Mouse (Mus musculus): Measurements from ENCODE around the gene Dnajb7. TPM values are rescaled to one million over a fixed set of nuclear protein-coding genes. Genes with fewer than 3 reads are reported as not detected.

Dnajb7 gene
- not detected for total RNA-seq (2021)
- long read RNA-seq, experiment 1, result 0 reads
- long read RNA-seq, experiment 2, result 0 reads

GRCm38 (mm10) chr15:81408199-81408598 lies at the start of gene Dnajb7:
Gene Dnajb7, minus strand, starts transcription at chr15:81408299.
- DNase-seq, result no peak

DNA sequence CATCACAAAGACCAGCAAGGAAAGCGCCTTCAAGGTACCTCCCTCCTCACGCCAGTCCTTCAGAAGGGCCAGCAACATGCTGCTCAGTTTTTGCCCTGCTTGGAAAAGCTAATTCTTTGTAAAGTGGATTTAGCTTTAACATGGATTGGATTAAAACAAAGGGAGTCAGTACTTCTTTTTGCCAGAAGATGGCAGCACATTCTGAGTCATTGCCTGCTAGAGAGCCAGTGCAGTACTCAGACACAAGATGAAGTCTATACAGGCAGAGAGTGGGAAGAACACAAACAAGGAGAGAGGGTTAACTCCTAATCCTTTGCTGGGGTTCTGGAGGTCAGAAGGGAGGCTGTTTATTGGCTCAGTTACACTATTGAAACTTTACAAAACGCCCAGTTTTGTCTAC lies 40.4 kb upstream of the Dnajb7 start:
- peak; percentile 40 for DNase-seq

GRCm38 (mm10) chr15:81439236-81439635 lies 31.1 kb upstream of the Dnajb7 start:
- DNase-seq, result no peak

- DNase-seq, result no peak
These were observed 30.2 kb upstream of the Dnajb7 start for GRCm38 (mm10) chr15:81438345-81438744.

GRCm38 (mm10) chr15:81431195-81431594 lies 23.1 kb upstream of the Dnajb7 start:
- DNase-seq, result no peak

- DNase-seq, result no peak
These were observed 19.8 kb upstream of the Dnajb7 start for GRCm38 (mm10) chr15:81427947-81428346.

GRCm38 (mm10) chr15:81425311-81425710 lies 17.2 kb upstream of the Dnajb7 start:
- DNase-seq, result no peak

- DNase-seq, result no peak
These were observed 14.1 kb upstream of the Dnajb7 start for GRCm38 (mm10) chr15:81422156-81422681.

- DNase-seq, result no peak
These were observed 13.4 kb upstream of the Dnajb7 start for GRCm38 (mm10) chr15:81421454-81421853.

GRCm38 (mm10) chr15:81418065-81418464 lies 10.0 kb upstream of the Dnajb7 start:
- DNase-seq, result no peak

DNA sequence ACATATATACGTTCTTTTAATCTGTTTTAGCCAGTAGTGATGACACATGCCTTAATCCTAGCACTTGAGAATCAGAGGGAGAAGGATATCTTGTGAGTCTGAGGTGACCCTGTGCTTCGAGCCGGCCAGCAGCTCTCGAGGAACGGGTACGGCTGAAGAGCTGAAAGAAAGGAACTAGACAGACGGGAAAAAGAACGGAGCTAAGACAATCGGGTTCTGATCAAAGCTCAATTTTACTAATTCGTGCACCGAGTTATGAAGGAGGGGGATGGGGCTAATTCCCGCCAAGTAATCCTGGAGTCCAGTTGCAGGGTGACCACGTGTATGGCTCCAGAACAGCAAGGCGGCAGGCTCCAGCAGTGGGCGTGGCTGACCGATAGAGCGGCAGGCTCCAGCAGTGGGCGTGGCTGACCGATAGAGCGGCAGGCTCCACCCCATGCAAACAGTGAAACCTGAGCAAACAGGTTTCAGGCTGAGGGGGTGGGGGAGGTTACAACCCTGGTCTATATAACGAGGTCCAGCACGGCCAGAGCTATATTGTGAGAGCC lies 8.7 kb upstream of the Dnajb7 start:
- peak; percentile 54 for DNase-seq

GRCm38 (mm10) chr15:81405008-81405407 lies 3.1 kb downstream of the Dnajb7 start:
- no peak for DNase-seq

- peak; percentile 99 for DNase-seq
These were observed 8.3 kb downstream of the Dnajb7 start, which contains the start of the genes St13 and Xpnpep3 for GRCm38 (mm10) chr15:81399638-81400315. Gene St13, minus strand, starts transcription at chr15:81400077. Gene Xpnpep3, plus strand, starts transcription at chr15:81400138.

GRCm38 (mm10) chr15:81399297-81399637 lies 8.8 kb downstream of the Dnajb7 start:
- DNase-seq, result no peak

DNA sequence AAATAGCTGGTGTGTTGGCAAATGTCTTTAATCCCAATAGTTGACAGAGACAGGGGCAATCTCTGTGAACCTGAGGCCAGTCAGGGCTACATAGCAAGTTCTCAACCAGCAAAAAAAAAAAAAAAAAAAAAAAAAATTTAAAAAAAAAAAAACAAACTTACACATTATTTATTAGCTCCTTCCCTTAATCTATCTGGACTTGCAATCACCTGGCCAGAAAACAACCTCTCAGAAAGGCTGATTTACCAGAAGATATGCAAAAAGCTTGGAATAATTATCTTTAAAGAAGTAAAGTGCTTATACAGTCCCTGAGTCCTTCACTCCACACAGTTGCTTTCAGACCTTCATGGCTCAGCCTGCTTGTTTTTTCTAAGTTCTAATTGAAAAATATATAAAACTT lies 9.9 kb downstream of the Dnajb7 start:
- no peak for DNase-seq

GRCm38 (mm10) chr15:81394211-81394915 lies 13.7 kb downstream of the Dnajb7 start:
- DNase-seq, result no peak

GRCm38 (mm10) chr15:81392997-81393396 lies 15.1 kb downstream of the Dnajb7 start:
- no peak for DNase-seq

DNA sequence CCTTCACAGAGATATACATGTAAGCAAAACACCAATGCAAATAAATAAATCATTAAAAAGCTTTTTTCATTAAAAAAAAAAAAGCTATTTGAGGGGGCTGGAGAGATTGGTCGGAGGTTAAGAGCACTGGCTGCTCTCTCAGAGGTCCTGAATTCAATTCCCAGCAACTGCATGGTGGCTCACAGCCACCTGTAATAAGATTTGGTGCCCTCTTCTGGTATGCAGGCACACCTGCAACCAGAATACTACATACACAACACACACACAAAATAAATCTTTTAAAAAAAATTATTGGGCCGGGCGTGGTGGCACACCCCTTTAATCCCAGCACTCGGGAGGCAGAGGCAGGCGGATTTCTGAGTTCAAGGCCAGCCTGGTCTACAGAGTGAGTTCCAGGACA lies 21.8 kb downstream of the Dnajb7 start:
- DNase-seq, result no peak

- no peak for DNase-seq
These were observed 29.3 kb downstream of the Dnajb7 start for GRCm38 (mm10) chr15:81378845-81379244.

GRCm38 (mm10) chr15:81374621-81375020 lies 33.5 kb downstream of the Dnajb7 start:
- DNase-seq, result no peak

DNA sequence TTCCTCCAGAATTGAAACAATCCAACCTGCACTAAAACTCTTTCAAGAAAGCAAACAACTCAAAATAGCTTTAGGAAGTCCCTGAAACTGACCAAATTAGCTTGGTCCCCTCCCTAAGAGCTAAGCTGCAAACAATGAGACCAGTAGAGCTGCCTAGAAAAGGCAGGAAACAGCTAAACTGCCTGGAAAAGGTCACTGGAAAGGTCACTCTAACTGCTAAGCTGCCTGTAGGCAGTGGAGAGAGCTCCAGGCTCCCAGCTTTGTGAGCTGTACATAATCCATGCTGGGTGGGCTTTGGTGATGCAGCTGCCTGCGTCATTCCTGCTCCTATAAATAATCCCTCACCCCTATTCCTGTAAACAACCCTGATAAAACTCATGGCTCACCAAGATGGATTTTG lies 37.7 kb downstream of the Dnajb7 start:
- DNase-seq, result no peak

DNA sequence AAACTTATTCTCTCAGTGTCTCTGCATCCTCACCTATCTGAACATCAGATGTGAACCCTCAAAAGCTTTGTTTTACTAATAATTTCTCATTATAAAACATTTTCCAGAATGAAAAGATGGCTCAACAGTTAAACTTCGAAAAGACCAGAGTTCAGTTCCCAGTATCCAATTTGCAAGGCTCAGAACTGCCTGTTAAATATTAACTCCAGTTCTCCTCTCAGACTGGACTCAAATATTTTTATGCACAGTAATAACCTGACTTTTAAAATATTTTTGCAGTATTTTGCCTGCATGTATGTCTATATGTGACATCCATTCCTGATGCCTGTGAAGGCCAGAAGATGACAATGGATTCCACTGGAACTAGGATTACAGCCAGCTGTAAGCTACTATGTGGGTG lies 39.5 kb downstream of the Dnajb7 start:
- DNase-seq, result no peak

GRCm38 (mm10) chr15:81366241-81366640 lies 41.9 kb downstream of the Dnajb7 start:
- no peak for DNase-seq

Measured in gastrocnemius, postnatal 10 days (tissue).